Mouse (Mus musculus) right cerebral cortex, postnatal 25 days (tissue): Measurements from ENCODE around the gene Gm45623.

Experiments
- DNase-seq: peaks from one replicate; pipeline ENCODE4 v3.0.0; 2022

Gm45623 gene

GRCm38 (mm10) chr13:56751774-56752173 is 1.9 kb downstream of the Gm45623 start:
- no peak for DNase-seq

- no peak for DNase-seq
Measured at GRCm38 (mm10) chr13:56749377-56749776, 4.2 kb downstream of the Gm45623 start.

- no peak for DNase-seq
Measured at GRCm38 (mm10) chr13:56747554-56747953, 6.1 kb downstream of the Gm45623 start.

GRCm38 (mm10) chr13:56746739-56747532 is 6.7 kb downstream of the Gm45623 start:
- DNase-seq, result no peak

- no peak for DNase-seq
Measured at GRCm38 (mm10) chr13:56742325-56742901, 11.2 kb downstream of the Gm45623 start.

GRCm38 (mm10) chr13:56741691-56742090 is 11.9 kb downstream of the Gm45623 start:
- DNase-seq, result no peak

GRCm38 (mm10) chr13:56740496-56740895 is 13.1 kb downstream of the Gm45623 start:
- DNase-seq, result no peak

GRCm38 (mm10) chr13:56739556-56739955 is 14.1 kb downstream of the Gm45623 start:
- no peak for DNase-seq

GRCm38 (mm10) chr13:56735212-56735875 is 18.3 kb downstream of the Gm45623 start:
- no peak for DNase-seq

- no peak for DNase-seq
Measured at GRCm38 (mm10) chr13:56734617-56735016, 19.0 kb downstream of the Gm45623 start.

GRCm38 (mm10) chr13:56729046-56729445 is 24.6 kb downstream of the Gm45623 start:
- DNase-seq, result no peak

- DNase-seq, result no peak
Measured at GRCm38 (mm10) chr13:56726551-56726950, 27.1 kb downstream of the Gm45623 start.

GRCm38 (mm10) chr13:56712221-56712620 is 41.4 kb downstream of the Gm45623 start:
- no peak for DNase-seq

- DNase-seq, result no peak
Measured at GRCm38 (mm10) chr13:56710620-56711019, 43.0 kb downstream of the Gm45623 start.

GRCm38 (mm10) chr13:56707606-56708005 is 46.0 kb downstream of the Gm45623 start:
- DNase-seq, result no peak

- no peak for DNase-seq
Measured at GRCm38 (mm10) chr13:56707111-56707510, 46.5 kb downstream of the Gm45623 start.

- DNase-seq, result no peak
Measured at GRCm38 (mm10) chr13:56704596-56704995, 49.0 kb downstream of the Gm45623 start.

- peak; percentile 17 for DNase-seq
Measured at GRCm38 (mm10) chr13:56703871-56704321, 49.7 kb downstream of the Gm45623 start.

- DNase-seq, result peak; percentile 56
Measured at GRCm38 (mm10) chr13:56703222-56703870, 50.3 kb downstream of the Gm45623 start.

- DNase-seq, result peak; percentile 85
Measured at GRCm38 (mm10) chr13:56702469-56703221, 51.0 kb downstream of the Gm45623 start, which contains the start of gene Smad5. TSS of gene Smad5 (plus strand) at chr13:56703010.
